Mouse (Mus musculus) forebrain, embryonic 16.5 days (tissue): ENCODE results near the gene Chrm1. TPM values are rescaled to one million over a fixed set of nuclear protein-coding genes. Genes with fewer than 3 reads are reported as not detected.

Source experiments
- ATAC-seq: fragments of 200-750 bp; cut with Nextera tagmentation; 2 replicates; pipeline ENCODE4 v1.8.0; 2017; ENCODE audit warnings: mild to moderate bottlenecking, moderate library complexity
- H3K27ac ChIP-seq: fragments of 300-500 bp; sonication (generic); 2 replicates; pipeline ENCODE4 v1.5.1; 2014; ENCODE audit warnings: low read length, control low read depth
- H3K27me3 ChIP-seq: fragments of 300-500 bp; sonication (generic); replicated peaks from 2 replicates; pipeline ENCODE4 v1.6.1; 2014; ENCODE audit warnings: low read length; ENCODE audit not compliant: control insufficient read depth, insufficient read depth
- H3K36me3 ChIP-seq: fragments of 300-500 bp; sonication (generic); 2 replicates; pipeline ENCODE4 v1.6.1; 2014; ENCODE audit not compliant: control insufficient read depth, insufficient read depth
- H3K4me1 ChIP-seq: fragments of 300-500 bp; sonication (generic); replicated peaks from 2 replicates; pipeline ENCODE4 v1.6.1; 2014; ENCODE audit warnings: low read length; ENCODE audit not compliant: control insufficient read depth, insufficient read depth
- H3K4me2 ChIP-seq: fragments of 300-500 bp; sonication (generic); 2 replicates; pipeline ENCODE4 v1.6.1; 2014; ENCODE audit warnings: mild to moderate bottlenecking, low read length, control low read depth
- H3K4me3 ChIP-seq: fragments of 300-500 bp; sonication (generic); replicated peaks from 2 replicates; pipeline ENCODE4 v1.5.1; 2014; ENCODE audit warnings: mild to moderate bottlenecking, low read length, control low read depth
- H3K9ac ChIP-seq: fragments of 300-500 bp; sonication (generic); replicated peaks from 2 replicates; pipeline ENCODE4 v1.6.1; 2014; ENCODE audit warnings: low read depth, low read length, control low read depth
- H3K9me3 ChIP-seq: fragments of 300-500 bp; sonication (generic); 2 replicates; pipeline ENCODE4 v1.6.1; 2016; ENCODE audit warnings: low read length; ENCODE audit not compliant: control insufficient read depth
- WGBS: fragments of 180-500 bp; shearing (Covaris S2); extraction: QIAGEN DNeasy Blood & Tissue Kit; methylation state at CpG from one replicate; pipeline ENCODE4 v1.1.7; 2014; 5-methylcytosine and 5-hydroxymethylcytosine counted together
- polyA plus RNA-seq: library from polyadenylated mRNA; unstranded; fragments of >200 nt; fragmentation: Nextera tagmentation; extraction: Ambion mirVana; gene quantifications from 2 replicates; pipeline ENCODE4 v1.2.1, GENCODE M21; 2015

Gene Chrm1
- polyA plus RNA-seq, 1 experiment from 2014 or later = 8.2 TPM

GRCm38 (mm10) chr19:8722021-8722420, 58.4 kb downstream of the Chrm1 start:
- H3K4me1 ChIP-seq = peaks cover 33% of the 10 kb centered on the region
- H3K9ac ChIP-seq = peak overlapping the region; percentile 96
- H3K27ac ChIP-seq = no peak overlapping the region
- ATAC-seq = no peak
- peaks cover 23% of the 10 kb centered on the region for H3K36me3 ChIP-seq
- no peaks in the 10 kb centered on the region for H3K27me3 ChIP-seq
- peak overlapping the region; percentile 60 for H3K4me3 ChIP-seq
- 65% methylated on average over 4 of the region's 4 CpGs for WGBS
- H3K4me2 ChIP-seq = peak overlapping the region; percentile 81
- no peaks in the 10 kb centered on the region for H3K9me3 ChIP-seq

GRCm38 (mm10) chr19:8722559-8722906, 58.9 kb downstream of the Chrm1 start:
- H3K27me3 ChIP-seq = no peaks in the 10 kb centered on the region
- peaks cover 24% of the 10 kb centered on the region for H3K36me3 ChIP-seq
- H3K4me3 ChIP-seq = peak overlapping the region; percentile 60
- H3K9me3 ChIP-seq = no peaks in the 10 kb centered on the region
- H3K4me1 ChIP-seq = peaks cover 33% of the 10 kb centered on the region
- H3K9ac ChIP-seq = peak overlapping the region; percentile 96
- H3K27ac ChIP-seq = peak overlapping the region; percentile 98
- ATAC-seq = peak; percentile 16
- H3K4me2 ChIP-seq = peak overlapping the region; percentile 81
- WGBS = 2% methylated on average over 5 of the region's 5 CpGs

GRCm38 (mm10) chr19:8722907-8723573, 59.5 kb downstream of the Chrm1 start, which contains the start of gene Slc3a2:
TSS of gene Slc3a2 (minus strand) at chr19:8723369.
- ATAC-seq = peak; percentile 98

GRCm38 (mm10) chr19:8723574-8724346, 60.2 kb downstream of the Chrm1 start:
- ATAC-seq = no peak

More at GRCm38 (mm10) chr19:8722907-8723573, 59.5 kb downstream of the Chrm1 start, which contains the start of gene Slc3a2:
- H3K27me3 ChIP-seq = no peaks in the 10 kb centered on the region
- H3K4me2 ChIP-seq = peak within 1 kb of the TSS; percentile 94
- peaks cover 24% of the 10 kb centered on the region for H3K36me3 ChIP-seq
- peak within 1 kb of the TSS; percentile 96 for H3K9ac ChIP-seq
- H3K9me3 ChIP-seq = no peaks in the 10 kb centered on the region
- H3K27ac ChIP-seq = peak within 1 kb of the TSS; percentile 98
- peaks cover 33% of the 10 kb centered on the region for H3K4me1 ChIP-seq
- WGBS = under 1% methylated on average over 50 of the region's 50 CpGs
- peak within 1 kb of the TSS; percentile 60 for H3K4me3 ChIP-seq

GRCm38 (mm10) chr19:8724392-8724791, 60.8 kb downstream of the Chrm1 start:
- Histone ChIP-seq H3K27ac (no peak overlapping the region), H3K9ac (peak overlapping the region; percentile 77), H3K4me2 (peak overlapping the region; percentile 94), H3K4me3 (peak overlapping the region; percentile 60), H3K27me3 (no peaks in the 10 kb centered on the region), H3K4me1 (peaks cover 33% of the 10 kb centered on the region), H3K36me3 (peaks cover 24% of the 10 kb centered on the region), H3K9me3 (no peaks in the 10 kb centered on the region)
- 1% methylated on average over 2 of the region's 2 CpGs for WGBS
- ATAC-seq = no peak

More at GRCm38 (mm10) chr19:8723574-8724346, 60.2 kb downstream of the Chrm1 start:
- Histone ChIP-seq H3K9me3 (no peaks in the 10 kb centered on the region), H3K27me3 (no peaks in the 10 kb centered on the region), H3K27ac (peak overlapping the region; percentile 46), H3K4me2 (peak overlapping the region; percentile 94), H3K9ac (peak overlapping the region; percentile 77), H3K4me1 (peaks cover 33% of the 10 kb centered on the region), H3K4me3 (peak overlapping the region; percentile 60), H3K36me3 (peaks cover 24% of the 10 kb centered on the region)
- under 1% methylated on average over 20 of the region's 20 CpGs for WGBS

GRCm38 (mm10) chr19:8725081-8725613, 61.6 kb downstream of the Chrm1 start:
- Histone ChIP-seq H3K36me3 (peaks cover 24% of the 10 kb centered on the region), H3K9me3 (no peaks in the 10 kb centered on the region), H3K4me2 (peak overlapping the region; percentile 94), H3K27ac (no peak overlapping the region), H3K9ac (no peak overlapping the region), H3K4me3 (peak overlapping the region; percentile 60; the same call in 1 of the 2 replicates), H3K27me3 (no peaks in the 10 kb centered on the region), H3K4me1 (peaks cover 33% of the 10 kb centered on the region)
- WGBS = 48% methylated on average over 4 of the region's 4 CpGs
- no peak for ATAC-seq

GRCm38 (mm10) chr19:8726609-8727390, 63.2 kb downstream of the Chrm1 start:
- Histone ChIP-seq H3K4me2 (no peak overlapping the region), H3K27me3 (no peaks in the 10 kb centered on the region), H3K36me3 (peaks cover 24% of the 10 kb centered on the region), H3K4me3 (no peak overlapping the region), H3K9ac (no peak overlapping the region), H3K4me1 (peaks cover 27% of the 10 kb centered on the region), H3K27ac (no peak overlapping the region), H3K9me3 (no peaks in the 10 kb centered on the region)
- no peak for ATAC-seq
- 11% methylated on average over 3 of the region's 3 CpGs for WGBS

GRCm38 (mm10) chr19:8727495-8728114, 64.0 kb downstream of the Chrm1 start:
- no peak overlapping the region for H3K27ac ChIP-seq
- H3K4me3 ChIP-seq = no peak overlapping the region
- H3K9ac ChIP-seq = no peak overlapping the region
- no peaks in the 10 kb centered on the region for H3K27me3 ChIP-seq
- 21% methylated on average over 5 of the region's 5 CpGs for WGBS
- H3K4me1 ChIP-seq = peaks cover 19% of the 10 kb centered on the region
- H3K4me2 ChIP-seq = no peak overlapping the region
- no peak for ATAC-seq
- H3K36me3 ChIP-seq = peaks cover 24% of the 10 kb centered on the region
- H3K9me3 ChIP-seq = no peaks in the 10 kb centered on the region
